Mouse (Mus musculus) Patski (cell line): ENCODE measurements around the gene Ctsd. TPM values are rescaled to one million over a fixed set of nuclear protein-coding genes. Genes with fewer than 3 reads are reported as not detected.
A peak's percentile ranks its signal among the peaks of the same experiment; 100 is the strongest.

ENCODE experiments used
- ATAC-seq: fragments of 100-300 bp; one replicate; pipeline ENCODE4 v1.8.0; 2021
- CTCF ChIA-PET: fragments of 350-600 bp; sonication (Branson Sonifier 250); formaldehyde crosslinking; loops from one replicate; lab custom pipeline; 2022; ENCODE audit warnings: inconsistent platforms; lab: Charles Lee
- POLR2A ChIA-PET: fragments of 350-600 bp; sonication (Branson Sonifier 250); formaldehyde crosslinking; loops from one replicate; lab custom pipeline; 2022; ENCODE audit warnings: antibody characterized with exemption, inconsistent platforms; lab: Charles Lee
- DNase-seq: peaks from one replicate; pipeline ENCODE4 v3.0.0-alpha.2; 2011; ENCODE audit warnings: low read depth, low spot score
- H3K27me3 ChIP-seq: fragments of 371-371 bp; one replicate; pipeline ENCODE4 v1.5.1; 2021
- CTCF ChIP-seq: fragments of 100-300 bp; IDR thresholded peaks from one replicate; pipeline ENCODE4 v1.5.1; 2021
- in situ Hi-C: fragments of 300-500 bp; cut with MboI; formaldehyde crosslinking; loops from 3 replicates; pipeline ENCODE4 v1.11.1; 2018; ENCODE audit warnings: low pct_unique_long_range_greater_than_20kb, mixed read lengths
- polyA plus RNA-seq: library from polyadenylated mRNA; unstranded; gene quantifications from one replicate; pipeline ENCODE4 v1.2.3, GENCODE M21; 2021

The Ctsd gene
- polyA plus RNA-seq, 1 experiment from 2014 or later = 3,389 TPM

DNA sequence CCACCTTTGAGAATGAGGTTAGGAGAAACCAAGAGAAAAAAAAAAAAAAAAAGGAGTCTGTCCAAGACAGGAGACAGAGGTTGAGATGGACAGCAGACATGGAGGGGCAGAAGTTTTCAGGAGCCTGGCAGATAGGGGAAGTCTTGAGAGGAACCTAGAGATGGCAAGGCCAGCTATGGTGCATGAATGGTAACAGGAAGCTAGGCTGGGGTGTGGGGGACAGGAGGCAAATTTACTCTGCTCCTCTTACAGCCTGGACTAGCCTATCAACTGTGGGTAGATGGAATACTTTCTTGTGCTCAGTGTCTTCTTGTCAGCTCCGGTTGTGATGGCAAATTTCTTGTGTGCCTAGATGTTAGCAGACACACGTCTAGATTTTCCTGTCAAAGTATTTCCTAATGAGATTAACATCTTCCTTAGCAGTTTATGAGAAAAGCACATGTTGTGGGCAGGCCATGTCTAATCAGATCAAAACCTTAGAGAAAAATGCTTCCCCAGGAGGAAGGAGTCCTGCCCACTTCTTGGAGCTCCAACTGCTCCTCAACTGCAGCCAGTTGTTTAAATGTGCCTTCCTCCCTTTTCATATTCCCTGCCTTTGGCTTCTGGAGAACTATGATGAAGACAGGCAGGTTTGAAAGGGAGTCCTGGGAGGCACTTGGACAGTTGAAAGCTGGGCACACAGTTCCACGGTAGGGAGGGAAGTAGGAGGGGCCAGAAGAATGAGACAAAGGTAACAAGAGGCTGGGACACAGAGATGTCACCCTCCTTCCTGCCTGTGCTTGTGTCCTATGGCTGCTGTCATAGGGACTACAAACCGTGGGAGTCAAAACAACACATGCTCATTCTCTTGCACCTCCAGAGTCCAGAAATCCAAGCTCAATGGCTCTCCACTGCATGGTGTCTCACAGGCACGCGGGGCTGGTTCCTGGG, 6.7 kb upstream of the Ctsd start:
- TF ChIP-seq CTCF = no peak
- ChIA-PET CTCF (interaction anchor here (1.7 kb wide), 1 partner anchor 15 kb away, joined by 5 read pairs; no protein-coding TSS in a partner anchor), POLR2A (interaction anchor here (0.9 kb wide), 1 partner anchor 10 kb away, joined by 4 read pairs; no protein-coding TSS in a partner anchor)
- no peaks in the 10 kb centered on the region for H3K27me3 ChIP-seq
- no peak for DNase-seq
- in situ Hi-C loops = loop anchor here (25.0 kb wide), 2 partner anchors 618 to 932 kb away; partner anchors contain the start of genes Cd151, Cracr2b, Pnpla2 and Tspan32
- no peak for ATAC-seq

- ChIA-PET CTCF (interaction anchor here (1.0 to 1.7 kb wide), 2 partner anchors 16 to 33 kb away, joined by 3 to 5 read pairs; no protein-coding TSS in a partner anchor), POLR2A (interaction anchor here (0.9 to 1.8 kb wide), 4 partner anchors 9 to 43 kb away, joined by 3 to 16 read pairs (median 6); partner anchors contain the start of gene Ifitm10)
- DNase-seq (no peak), ATAC-seq (peak; percentile 57)
- no peaks in the 10 kb centered on the region for H3K27me3 ChIP-seq
- in situ Hi-C loops = loop anchor here (25.0 kb wide), 2 partner anchors 619 to 931 kb away; partner anchors contain the start of genes Cd151, Cracr2b, Pnpla2 and Tspan32
- TF ChIP-seq CTCF = no peak
Measured at GRCm38 (mm10) chr7:142393191-142393590, 5.4 kb upstream of the Ctsd start.

DNA sequence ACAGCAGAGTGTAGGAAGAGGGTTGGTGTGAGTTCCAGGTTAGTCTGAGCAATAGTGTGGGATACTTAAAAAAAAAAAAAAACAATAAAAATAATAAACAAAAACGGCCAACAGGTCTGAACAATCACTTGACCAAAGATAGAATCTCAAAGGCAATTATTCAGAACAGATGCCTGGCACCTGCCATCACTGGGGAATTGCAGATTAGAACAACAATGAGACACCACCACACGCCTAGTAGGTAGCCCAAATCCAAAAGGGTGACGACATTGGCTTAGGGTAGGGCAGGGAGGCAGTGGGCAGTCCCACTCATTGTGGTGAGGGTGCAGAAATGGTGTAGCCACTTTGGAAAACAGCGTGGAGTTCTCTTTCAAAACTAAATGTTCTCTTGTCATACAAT, 3.8 kb upstream of the Ctsd start:
- TF ChIP-seq CTCF = no peak
- in situ Hi-C loops = loop anchor here (25.0 kb wide), 2 partner anchors 621 to 929 kb away; partner anchors contain the start of genes Cd151, Cracr2b, Pnpla2 and Tspan32
- ChIA-PET CTCF (no interaction called here), POLR2A (no interaction called here)
- ATAC-seq (no peak), DNase-seq (no peak)
- no peaks in the 10 kb centered on the region for H3K27me3 ChIP-seq

DNA sequence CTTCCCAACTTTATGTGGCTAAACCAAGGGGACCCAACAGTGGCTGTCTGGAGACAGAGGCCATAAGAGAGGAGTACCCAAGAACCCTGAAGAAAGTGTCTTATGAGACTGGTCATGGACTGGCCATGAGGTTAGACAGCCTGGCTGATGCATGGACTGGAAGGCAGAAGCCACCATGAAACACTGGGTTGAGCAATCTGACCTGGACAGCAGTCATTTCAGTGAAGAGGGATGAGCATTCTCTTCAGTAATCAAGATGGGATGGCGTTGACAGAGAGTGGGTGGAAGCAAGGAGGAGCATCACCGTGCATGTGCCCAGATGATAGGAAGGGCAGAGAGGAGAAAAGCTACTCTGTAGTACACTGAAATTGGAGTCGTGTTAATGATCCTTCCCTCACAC, 3.3 kb upstream of the Ctsd start:
- ATAC-seq (no peak), DNase-seq (no peak)
- TF ChIP-seq CTCF = no peak
- in situ Hi-C loops = loop anchor here (25.0 kb wide), 2 partner anchors 621 to 929 kb away; partner anchors contain the start of genes Cd151, Cracr2b, Pnpla2 and Tspan32
- CTCF ChIA-PET = no interaction called here
- POLR2A ChIA-PET = interaction anchor here (1.0 to 1.4 kb wide), 2 partner anchors 9 to 10 kb away, joined by 3 read pairs; no protein-coding TSS in a partner anchor
- no peaks in the 10 kb centered on the region for H3K27me3 ChIP-seq

DNA sequence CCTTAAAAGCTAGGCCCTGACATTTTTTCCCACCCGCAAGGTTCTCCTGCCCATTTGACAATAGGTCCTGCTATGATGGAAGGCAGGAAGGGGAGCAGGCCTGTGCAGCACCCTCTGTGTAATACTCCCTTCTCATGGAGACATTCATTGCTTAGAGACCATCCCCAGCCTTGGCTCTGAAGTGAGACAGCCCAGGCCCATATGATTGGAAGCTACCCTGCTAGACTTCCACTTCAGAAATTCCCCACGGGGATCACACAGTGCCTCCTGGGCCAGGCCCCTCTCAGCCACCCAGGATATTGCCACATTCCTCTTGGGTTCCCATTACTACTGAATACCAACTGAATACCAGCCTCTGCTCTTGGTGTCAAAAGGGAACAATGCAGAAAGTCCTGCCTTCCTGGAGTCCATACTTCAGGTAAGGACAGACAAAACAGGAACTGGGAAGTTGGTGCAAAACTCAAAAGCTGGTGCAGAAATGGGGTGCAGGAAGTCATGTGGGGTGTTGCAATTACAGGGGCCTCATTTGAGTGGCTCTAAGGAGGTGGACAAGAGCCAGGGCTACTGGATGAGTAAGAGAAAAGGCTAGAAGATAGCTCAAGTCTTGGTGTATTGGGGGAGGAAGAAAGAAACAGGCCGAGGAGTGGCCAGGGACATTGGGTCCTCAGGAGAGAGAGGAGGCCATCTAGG, 2.3 kb upstream of the Ctsd start:
- POLR2A ChIA-PET = interaction anchor here (1.0 to 7.2 kb wide), 4 partner anchors 8 to 16 kb away, joined by 3 to 115 read pairs (median 3); partner anchors contain the start of gene Ifitm10
- in situ Hi-C loops = loop anchor here (25.0 kb wide), 2 partner anchors 622 to 928 kb away; partner anchors contain the start of genes Cd151, Cracr2b, Pnpla2 and Tspan32
- H3K27me3 ChIP-seq = no peaks in the 10 kb centered on the region
- CTCF ChIA-PET = interaction anchor here (1.0 to 1.3 kb wide), 2 partner anchors 19 to 35 kb away, joined by 3 read pairs; no protein-coding TSS in a partner anchor
- no peak for TF ChIP-seq CTCF
- ATAC-seq (no peak), DNase-seq (no peak)

- in situ Hi-C loops = loop anchor here (25.0 kb wide), 2 partner anchors 624 to 926 kb away; partner anchors contain the start of genes Cd151, Cracr2b, Pnpla2 and Tspan32
- ATAC-seq (no peak), DNase-seq (no peak)
- CTCF ChIA-PET = interaction anchor here (1.2 to 3.5 kb wide), 5 partner anchors 10 to 37 kb away, joined by 3 to 12 read pairs (median 6); no protein-coding TSS in a partner anchor
- H3K27me3 ChIP-seq = no peaks in the 10 kb centered on the region
- TF ChIP-seq CTCF = no peak
- POLR2A ChIA-PET = interaction anchor here (3.6 to 7.2 kb wide), 3 partner anchors 12 to 36 kb away, joined by 28 to 115 read pairs (median 28); partner anchors contain the start of gene Ifitm10
Measured at GRCm38 (mm10) chr7:142388740-142389139, 902 bp upstream of the Ctsd start.

- H3K27me3 ChIP-seq = no peaks in the 10 kb centered on the region
- DNase-seq (no peak), ATAC-seq (no peak)
- ChIA-PET CTCF (interaction anchor here (1.0 to 3.5 kb wide), 6 partner anchors 11 to 37 kb away, joined by 3 to 12 read pairs (median 5); no protein-coding TSS in a partner anchor), POLR2A (interaction anchor here (0.6 to 7.2 kb wide), 10 partner anchors 9 to 109 kb away, joined by 3 to 115 read pairs (median 7); partner anchors contain the start of gene Ifitm10)
- in situ Hi-C loops = loop anchor here (25.0 kb wide), 2 partner anchors 624 to 926 kb away; partner anchors contain the start of genes Cd151, Cracr2b, Pnpla2 and Tspan32
- no peak for TF ChIP-seq CTCF
Measured at GRCm38 (mm10) chr7:142388198-142388597, 360 bp upstream of the Ctsd start.

- in situ Hi-C loops = loop anchor here (25.0 kb wide), 2 partner anchors 626 to 924 kb away; partner anchors contain the start of genes Cd151, Cracr2b, Pnpla2 and Tspan32
- CTCF ChIA-PET = interaction anchor here (1.3 to 3.5 kb wide), 2 partner anchors 39 to 51 kb away, joined by 4 to 12 read pairs; no protein-coding TSS in a partner anchor
- H3K27me3 ChIP-seq = no peaks in the 10 kb centered on the region
- no peak for TF ChIP-seq CTCF
- ATAC-seq = no peak
- POLR2A ChIA-PET = interaction anchor here (0.5 to 7.2 kb wide), 19 partner anchors 10 to 111 kb away, joined by 3 to 115 read pairs (median 4); partner anchors contain the start of gene Ifitm10
- no peak for DNase-seq
Measured at GRCm38 (mm10) chr7:142386621-142387201, 1.1 kb downstream of the Ctsd start.
